Mouse (Mus musculus) heart, embryonic 13.5 days (tissue): ENCODE measurements around the gene Cdc42ep1. TPM values are rescaled to one million over a fixed set of nuclear protein-coding genes. Genes with fewer than 3 reads are reported as not detected.

Experiments
- ATAC-seq: fragments of 200-750 bp; cut with Nextera tagmentation; 2 replicates; pipeline ENCODE4 v1.8.0; 2017; ENCODE audit warnings: moderate TSS enrichment; ENCODE audit not compliant: insufficient number of reproducible peaks, low FRiP score, low TSS enrichment; ENCODE audit errors: extremely low read depth
- H3K27ac ChIP-seq: fragments of 300-500 bp; sonication (generic); replicated peaks from 2 replicates; pipeline ENCODE4 v1.5.1; 2015; ENCODE audit warnings: moderate library complexity, mild to moderate bottlenecking, inconsistent platforms
- H3K27me3 ChIP-seq: fragments of 300-500 bp; sonication (generic); replicated peaks from 2 replicates; pipeline ENCODE4 v1.6.1; 2015; ENCODE audit warnings: mild to moderate bottlenecking, inconsistent platforms
- H3K36me3 ChIP-seq: fragments of 300-500 bp; sonication (generic); 2 replicates; pipeline ENCODE4 v1.6.1; 2015; ENCODE audit warnings: mild to moderate bottlenecking, inconsistent platforms
- H3K4me1 ChIP-seq: fragments of 300-500 bp; sonication (generic); 2 replicates; pipeline ENCODE4 v1.6.1; 2015; ENCODE audit warnings: inconsistent platforms
- H3K4me2 ChIP-seq: fragments of 300-500 bp; sonication (generic); 2 replicates; pipeline ENCODE4 v1.6.1; 2015; ENCODE audit warnings: inconsistent platforms, mild to moderate bottlenecking, moderate library complexity
- H3K4me3 ChIP-seq: fragments of 300-500 bp; sonication (generic); 2 replicates; pipeline ENCODE4 v1.5.1; 2015; ENCODE audit warnings: moderate library complexity, mild to moderate bottlenecking, inconsistent platforms
- H3K9ac ChIP-seq: fragments of 300-500 bp; sonication (generic); 2 replicates; pipeline ENCODE4 v1.6.1; 2015; ENCODE audit warnings: inconsistent platforms, mild to moderate bottlenecking, moderate library complexity
- H3K9me3 ChIP-seq: fragments of 300-500 bp; sonication (generic); 2 replicates; pipeline ENCODE4 v1.6.1; 2016; ENCODE audit warnings: inconsistent platforms
- WGBS: fragments of 180-500 bp; shearing (Covaris S2); methylation state at CpG from one replicate; pipeline ENCODE4 v1.1.7; 2015; ENCODE audit warnings: mixed read lengths; 5-methylcytosine and 5-hydroxymethylcytosine counted together
- polyA plus RNA-seq: library from polyadenylated mRNA; unstranded; fragments of >200 nt; fragmentation: Nextera tagmentation; extraction: Ambion mirVana; gene quantifications from 2 replicates; pipeline ENCODE4 v1.2.1, GENCODE M21; 2015

The Cdc42ep1 gene
- polyA plus RNA-seq, 1 experiment from 2014 or later = 36.1 TPM

DNA sequence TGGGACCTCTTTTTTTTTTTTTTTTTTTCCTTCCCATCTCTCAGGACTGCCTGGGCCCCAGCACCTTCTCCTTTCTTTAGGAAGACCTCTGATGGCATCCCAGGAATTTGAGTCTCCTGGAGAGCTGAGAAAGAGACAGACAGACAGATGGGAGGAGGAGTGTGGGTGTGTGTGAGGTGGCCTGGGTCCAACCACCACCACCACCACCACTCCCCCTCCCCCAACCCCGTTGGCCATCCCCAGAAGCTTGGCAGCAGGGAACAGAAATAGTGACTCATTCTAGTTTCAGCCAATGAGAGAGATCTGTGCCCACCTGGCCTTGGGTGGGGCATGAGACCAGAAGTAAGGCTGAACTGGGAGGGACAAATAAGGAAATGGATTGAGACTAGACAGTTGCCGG is 35.8 kb upstream of the Cdc42ep1 start:
- peaks cover 53% of the 10 kb centered on the region for H3K27me3 ChIP-seq
- WGBS = 22% methylated on average over 2 of the region's 2 CpGs
- H3K36me3 ChIP-seq = no peaks in the 10 kb centered on the region
- H3K4me2 ChIP-seq = no peak overlapping the region
- H3K9me3 ChIP-seq = no peaks in the 10 kb centered on the region
- 0 out of 2 replicates have a peak overlapping the region, but pooled peaks have one; percentile 2 for H3K27ac ChIP-seq
- H3K4me1 ChIP-seq = peaks cover 53% of the 10 kb centered on the region
- no peak for ATAC-seq
- no peak overlapping the region for H3K4me3 ChIP-seq
- H3K9ac ChIP-seq = 0 out of 2 replicates have a peak overlapping the region, but pooled peaks have one; percentile 13

DNA sequence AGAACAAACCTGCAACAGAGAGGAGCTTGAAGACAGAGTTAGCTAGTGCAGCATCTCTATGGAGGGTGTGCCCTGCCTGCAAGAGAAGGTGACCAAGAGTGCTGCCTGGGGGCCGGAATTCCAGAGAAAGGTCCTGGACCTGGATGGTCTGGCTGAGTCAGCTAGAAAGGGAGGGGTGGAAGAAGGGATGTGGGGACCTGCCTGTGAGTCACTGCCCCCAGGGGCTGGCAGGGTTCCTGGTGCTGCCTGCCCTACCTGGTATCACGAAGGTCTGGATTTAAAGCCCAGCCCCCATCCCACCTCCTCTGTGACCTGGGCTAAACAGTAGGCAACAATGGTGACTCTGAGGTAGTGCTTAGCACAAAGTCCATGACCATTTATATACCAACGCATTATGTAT is 35.3 kb upstream of the Cdc42ep1 start:
- H3K4me1 ChIP-seq = peaks cover 48% of the 10 kb centered on the region

DNA sequence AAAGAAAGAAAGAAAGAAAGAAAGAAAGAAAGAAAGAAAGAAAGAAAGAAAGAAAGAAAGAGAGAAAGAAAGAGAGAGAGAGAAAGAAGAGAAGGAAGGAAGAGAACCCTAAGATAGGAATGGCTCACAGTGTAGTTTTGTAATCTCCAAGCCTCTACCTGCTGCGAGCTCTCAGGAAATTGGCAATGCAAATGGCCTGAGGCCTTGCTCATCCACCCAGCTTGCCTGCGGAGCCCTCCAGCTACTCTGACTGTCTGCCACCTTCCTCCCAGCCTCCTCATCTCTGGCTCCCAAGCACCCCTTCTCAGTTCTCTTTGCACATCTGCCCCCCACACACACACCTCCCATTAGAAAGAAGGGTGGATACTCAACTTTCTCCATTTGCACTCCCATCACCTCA is 33.4 kb upstream of the Cdc42ep1 start:
- H3K9ac ChIP-seq = no peak overlapping the region
- peaks cover 33% of the 10 kb centered on the region for H3K27me3 ChIP-seq
- 65% methylated on average over 2 of the region's 2 CpGs for WGBS
- peaks cover 30% of the 10 kb centered on the region for H3K4me1 ChIP-seq
- no peak overlapping the region for H3K4me2 ChIP-seq
- no peak overlapping the region for H3K4me3 ChIP-seq
- no peaks in the 10 kb centered on the region for H3K9me3 ChIP-seq
- H3K27ac ChIP-seq = no peak overlapping the region
- H3K36me3 ChIP-seq = no peaks in the 10 kb centered on the region
- no peak for ATAC-seq

More for the DNA sequence above, 35.3 kb upstream of the Cdc42ep1 start:
- 77% methylated on average over 3 of the region's 3 CpGs for WGBS
- no peak overlapping the region for H3K27ac ChIP-seq
- H3K36me3 ChIP-seq = no peaks in the 10 kb centered on the region
- H3K9ac ChIP-seq = no peak overlapping the region
- no peak overlapping the region for H3K4me3 ChIP-seq
- H3K9me3 ChIP-seq = no peaks in the 10 kb centered on the region
- H3K27me3 ChIP-seq = peaks cover 48% of the 10 kb centered on the region
- no peak overlapping the region for H3K4me2 ChIP-seq
- ATAC-seq = no peak

DNA sequence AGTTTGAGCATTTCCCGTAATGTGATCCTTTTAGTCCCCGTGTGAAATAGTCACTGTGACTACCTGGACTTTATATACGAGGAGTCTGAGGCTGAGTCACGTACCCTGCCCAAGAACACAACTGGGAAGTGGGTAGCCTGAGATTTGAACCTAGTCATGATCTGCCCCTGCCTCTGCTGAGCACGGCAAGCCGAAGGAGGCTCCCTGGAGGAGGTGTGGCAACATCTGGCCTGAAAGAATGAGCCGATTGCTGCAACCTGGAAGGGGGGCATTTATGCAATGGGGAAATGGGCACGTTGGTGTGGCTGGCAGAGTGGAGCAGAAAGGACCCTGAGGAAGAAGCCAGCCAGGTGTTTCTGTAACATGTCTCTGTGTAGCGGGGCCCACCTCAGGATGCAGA is 32.7 kb upstream of the Cdc42ep1 start:
- H3K9ac ChIP-seq = no peak overlapping the region
- no peak overlapping the region for H3K4me3 ChIP-seq
- no peak for ATAC-seq
- H3K9me3 ChIP-seq = no peaks in the 10 kb centered on the region
- H3K27me3 ChIP-seq = peaks cover 26% of the 10 kb centered on the region; the same call in 1 of the 2 replicates
- H3K4me1 ChIP-seq = peaks cover 25% of the 10 kb centered on the region
- WGBS = 42% methylated on average over 9 of the region's 9 CpGs
- H3K36me3 ChIP-seq = no peaks in the 10 kb centered on the region
- H3K27ac ChIP-seq = no peak overlapping the region
- H3K4me2 ChIP-seq = no peak overlapping the region

DNA sequence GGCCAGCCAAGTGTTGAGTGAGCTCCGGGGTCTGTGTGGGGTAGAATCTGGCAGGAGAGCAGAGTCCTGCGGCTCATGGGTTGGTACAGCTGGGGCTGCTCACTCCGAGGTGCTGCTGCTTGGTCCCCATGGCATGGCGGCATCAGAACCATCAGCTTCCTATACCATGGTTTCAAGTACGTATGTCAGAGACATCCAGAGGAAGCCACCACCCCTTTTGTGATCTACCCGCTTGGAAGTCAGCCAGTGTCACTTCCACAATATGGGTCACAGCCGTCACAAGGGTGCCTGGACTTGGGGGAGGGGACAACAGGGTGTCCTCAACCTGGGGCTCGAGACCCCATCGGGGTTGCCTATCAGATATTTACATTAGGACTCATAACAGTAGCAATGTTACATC is 32.3 kb upstream of the Cdc42ep1 start:
- Histone ChIP-seq H3K36me3 (no peaks in the 10 kb centered on the region), H3K4me3 (no peak overlapping the region), H3K27ac (no peak overlapping the region), H3K4me1 (peaks cover 27% of the 10 kb centered on the region), H3K9me3 (no peaks in the 10 kb centered on the region), H3K9ac (no peak overlapping the region), H3K27me3 (peaks cover 25% of the 10 kb centered on the region; the same call in 1 of the 2 replicates), H3K4me2 (no peak overlapping the region)
- 44% methylated on average over 9 of the region's 9 CpGs for WGBS
- ATAC-seq = no peak

DNA sequence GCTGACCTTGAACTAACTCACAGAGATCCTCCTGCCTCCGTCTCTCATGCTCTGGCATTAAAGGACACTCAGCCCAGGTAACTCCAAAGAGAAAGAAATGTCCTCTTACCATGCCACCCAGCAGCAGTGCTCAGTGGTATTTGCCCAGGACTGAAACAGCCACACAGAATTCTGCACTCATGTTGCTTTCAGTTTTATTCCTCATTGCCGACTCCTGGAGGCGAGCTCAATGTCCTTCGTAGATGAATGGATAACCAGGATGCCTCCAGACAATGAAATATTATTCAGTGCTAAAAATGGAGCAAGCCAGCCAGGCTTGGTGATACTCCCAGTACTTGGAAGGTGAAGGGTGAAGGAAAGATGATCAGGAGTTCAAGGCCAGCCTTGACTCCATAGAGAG is 28.8 kb upstream of the Cdc42ep1 start:
- no peaks in the 10 kb centered on the region for H3K36me3 ChIP-seq
- H3K9me3 ChIP-seq = no peaks in the 10 kb centered on the region
- no peak for ATAC-seq
- no peak overlapping the region for H3K4me2 ChIP-seq
- H3K27me3 ChIP-seq = peaks cover 5% of the 10 kb centered on the region; the same call in 1 of the 2 replicates
- no peak overlapping the region for H3K9ac ChIP-seq
- H3K4me3 ChIP-seq = no peak overlapping the region
- H3K27ac ChIP-seq = no peak overlapping the region
- 88% methylated on average over 4 of the region's 4 CpGs for WGBS
- H3K4me1 ChIP-seq = peaks cover 20% of the 10 kb centered on the region

DNA sequence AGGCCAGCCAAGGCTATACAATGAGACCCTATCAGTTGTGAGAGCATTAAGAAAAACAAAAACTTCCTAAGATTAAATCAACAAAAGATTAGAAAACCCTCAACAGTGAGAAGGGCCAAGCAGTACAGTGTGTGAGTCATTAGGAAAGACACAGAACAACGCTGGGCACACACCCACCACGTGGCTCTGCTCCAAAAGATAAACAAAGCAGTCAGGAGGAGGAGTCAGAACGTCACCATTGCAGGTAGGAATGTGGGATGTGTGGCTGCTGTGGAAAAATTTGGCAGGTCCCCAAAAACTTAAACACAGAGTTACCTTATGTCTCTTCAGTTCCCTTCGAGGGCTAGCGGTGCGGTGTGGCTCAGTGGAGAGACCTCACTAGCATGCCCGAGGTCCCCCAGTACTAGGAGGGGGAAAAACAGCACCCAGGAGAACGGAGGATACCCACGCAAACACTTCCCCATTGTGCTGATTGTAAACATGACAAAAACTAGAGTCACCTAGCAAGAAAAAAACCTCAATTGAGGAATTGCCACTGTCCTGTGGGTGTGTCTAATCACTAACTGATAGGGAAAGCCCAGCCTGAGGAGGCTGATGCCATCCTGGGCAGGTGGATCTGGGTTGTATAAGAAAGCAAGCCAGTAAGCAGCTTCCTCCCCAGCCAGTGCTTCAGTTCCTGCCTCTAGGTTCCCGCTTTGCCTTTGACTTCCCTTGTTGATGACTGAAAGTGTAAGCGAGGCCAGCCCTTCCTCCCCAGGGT is 26.9 kb upstream of the Cdc42ep1 start:
- ATAC-seq = no peak
- Histone ChIP-seq H3K27ac (peak overlapping the region; percentile 70), H3K9ac (no peak overlapping the region), H3K4me1 (peaks cover 9% of the 10 kb centered on the region), H3K9me3 (no peaks in the 10 kb centered on the region), H3K4me2 (no peak overlapping the region), H3K36me3 (no peaks in the 10 kb centered on the region), H3K27me3 (peaks cover 4% of the 10 kb centered on the region), H3K4me3 (no peak overlapping the region)
- WGBS = 36% methylated on average over 11 of the region's 11 CpGs

DNA sequence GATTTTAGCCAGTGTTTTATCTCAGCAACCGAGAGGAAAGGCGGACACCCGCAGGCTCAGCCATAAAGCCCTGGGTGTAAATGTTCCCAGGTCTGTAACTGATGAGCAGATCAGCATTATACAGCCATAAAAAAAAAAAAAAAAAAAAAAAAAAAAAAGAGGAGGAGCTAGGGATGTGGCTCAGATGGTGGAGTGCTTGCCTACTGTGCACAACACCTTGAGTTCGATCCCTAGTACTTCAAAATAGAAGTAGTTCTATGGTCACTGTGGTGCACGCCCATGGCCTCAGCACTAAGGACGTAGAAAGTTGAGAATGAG is 26.4 kb upstream of the Cdc42ep1 start:
- no peak for ATAC-seq
- Histone ChIP-seq H3K27ac (peak overlapping the region; percentile 70), H3K9me3 (no peaks in the 10 kb centered on the region), H3K27me3 (peaks cover 9% of the 10 kb centered on the region), H3K36me3 (no peaks in the 10 kb centered on the region), H3K4me2 (no peak overlapping the region), H3K9ac (no peak overlapping the region), H3K4me1 (peaks cover 9% of the 10 kb centered on the region), H3K4me3 (no peak overlapping the region)
- 51% methylated on average over 6 of the region's 6 CpGs for WGBS

DNA sequence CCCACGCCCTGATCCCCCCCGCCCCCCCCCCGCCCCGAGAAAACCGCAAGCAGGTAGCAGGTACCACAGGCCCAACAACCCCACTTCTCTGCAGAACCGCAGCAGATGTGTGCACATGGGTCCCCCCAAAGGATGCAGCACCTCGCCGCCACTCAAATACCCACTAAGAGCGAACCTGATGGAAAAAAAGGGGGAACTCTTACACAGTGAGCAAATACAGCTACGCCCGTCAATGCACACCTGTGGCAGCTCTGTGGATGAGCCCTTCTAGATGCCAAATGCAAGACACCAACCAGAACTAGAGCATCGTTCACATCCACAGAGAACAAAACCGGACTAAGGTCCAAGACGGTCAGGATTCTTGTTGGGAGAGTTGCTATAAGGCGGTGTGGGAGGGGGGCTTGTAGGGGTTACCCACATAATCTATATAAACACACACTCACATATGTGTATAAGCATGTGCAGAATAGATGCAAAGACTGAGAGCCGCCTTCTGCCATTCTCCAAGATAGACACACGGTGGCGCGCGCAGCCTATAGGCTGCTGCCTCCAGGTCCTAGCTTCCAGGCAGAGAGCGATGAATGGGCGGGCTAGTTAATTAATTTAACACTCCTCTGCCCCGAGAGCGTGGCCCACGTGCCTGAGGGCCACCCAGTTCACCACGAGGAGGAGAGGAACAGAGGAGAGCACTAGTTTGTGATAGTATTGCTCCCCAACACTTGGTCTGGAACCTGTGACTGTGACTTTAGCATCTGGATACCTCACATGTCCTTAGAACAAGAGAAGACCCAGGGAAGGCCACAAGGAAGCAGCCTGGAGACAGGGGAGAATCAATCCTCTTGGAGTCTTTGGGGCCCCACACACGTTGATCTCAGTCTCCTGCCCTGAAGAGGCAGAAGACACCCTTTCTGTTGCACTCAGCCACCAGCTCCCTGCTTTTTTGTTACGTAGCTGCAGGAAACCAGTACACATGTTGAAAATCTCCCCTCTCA is 15.9 kb upstream of the Cdc42ep1 start:
- Histone ChIP-seq H3K9me3 (no peaks in the 10 kb centered on the region), H3K36me3 (no peaks in the 10 kb centered on the region), H3K4me1 (peaks cover 19% of the 10 kb centered on the region), H3K9ac (0 out of 2 replicates have a peak overlapping the region, but pooled peaks have one; percentile 7), H3K27me3 (peaks cover 15% of the 10 kb centered on the region; the same call in 1 of the 2 replicates), H3K4me2 (no peak overlapping the region), H3K27ac (no peak overlapping the region), H3K4me3 (no peak overlapping the region)
- ATAC-seq = no peak
- WGBS = 20% methylated on average over 28 of the region's 28 CpGs

DNA sequence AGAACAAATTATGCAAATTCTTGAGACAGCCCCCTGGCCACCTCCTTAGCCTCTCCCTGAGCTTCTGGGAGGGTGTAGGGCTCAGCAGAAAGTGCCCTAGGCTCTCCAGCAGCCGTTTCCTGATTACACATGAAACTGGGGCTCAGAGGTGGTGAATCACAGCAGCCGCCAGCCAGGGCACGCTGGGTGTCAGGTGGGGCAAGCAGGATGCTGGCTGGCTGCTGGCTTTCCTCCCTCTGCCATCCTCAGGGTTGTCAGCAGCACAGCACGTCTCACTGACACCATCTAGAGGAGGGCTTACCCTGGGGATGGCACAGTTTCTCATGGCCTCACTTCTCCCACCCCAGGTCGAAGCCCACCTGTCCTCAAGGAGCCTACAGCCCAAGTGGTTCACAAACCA is 14.1 kb upstream of the Cdc42ep1 start:
- no peak for ATAC-seq
- peaks cover 37% of the 10 kb centered on the region for H3K4me1 ChIP-seq
- H3K4me2 ChIP-seq = no peak overlapping the region
- peaks cover 15% of the 10 kb centered on the region; the same call in 1 of the 2 replicates for H3K27me3 ChIP-seq
- H3K4me3 ChIP-seq = no peak overlapping the region
- H3K9me3 ChIP-seq = no peaks in the 10 kb centered on the region
- WGBS = 14% methylated on average over 5 of the region's 5 CpGs
- no peak overlapping the region for H3K27ac ChIP-seq
- H3K9ac ChIP-seq = no peak overlapping the region
- no peaks in the 10 kb centered on the region for H3K36me3 ChIP-seq

DNA sequence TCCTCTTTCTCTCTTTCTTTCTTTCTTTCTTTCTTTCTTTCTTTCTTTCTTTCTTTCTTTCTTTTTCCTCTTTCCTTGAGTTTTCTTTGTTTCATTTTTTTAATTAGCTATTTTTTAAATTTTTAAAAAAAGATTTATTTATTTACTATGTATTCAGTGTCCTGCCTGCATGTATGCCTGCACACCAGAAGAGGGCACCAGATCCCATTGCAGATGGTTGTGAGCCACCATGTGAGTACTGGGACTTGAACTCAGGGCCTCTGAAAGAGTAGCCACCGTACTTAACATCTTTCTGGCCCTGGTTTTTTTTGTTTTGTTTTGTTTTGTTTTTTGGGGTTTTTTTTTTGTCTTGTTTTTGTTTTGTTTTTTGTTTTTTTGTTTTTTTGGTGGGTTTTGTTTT is 12.8 kb upstream of the Cdc42ep1 start:
- no peaks in the 10 kb centered on the region for H3K9me3 ChIP-seq
- ATAC-seq = no peak
- H3K27me3 ChIP-seq = peaks cover 15% of the 10 kb centered on the region; the same call in 1 of the 2 replicates
- no peaks in the 10 kb centered on the region for H3K36me3 ChIP-seq
- WGBS = 84% methylated on average over 1 of the region's 1 CpGs
- no peak overlapping the region for H3K9ac ChIP-seq
- H3K4me2 ChIP-seq = no peak overlapping the region
- H3K4me1 ChIP-seq = peaks cover 51% of the 10 kb centered on the region
- H3K4me3 ChIP-seq = no peak overlapping the region
- no peak overlapping the region for H3K27ac ChIP-seq
